Mouse (Mus musculus): ENCODE measurements around the gene Ache. TPM values are rescaled to one million over a fixed set of nuclear protein-coding genes. Genes with fewer than 3 reads are reported as not detected.
A peak's percentile ranks its signal among the peaks of the same experiment; 100 is the strongest.

The Ache gene
- polyA plus RNA-seq, 1 experiment: 57.9 TPM

DNA sequence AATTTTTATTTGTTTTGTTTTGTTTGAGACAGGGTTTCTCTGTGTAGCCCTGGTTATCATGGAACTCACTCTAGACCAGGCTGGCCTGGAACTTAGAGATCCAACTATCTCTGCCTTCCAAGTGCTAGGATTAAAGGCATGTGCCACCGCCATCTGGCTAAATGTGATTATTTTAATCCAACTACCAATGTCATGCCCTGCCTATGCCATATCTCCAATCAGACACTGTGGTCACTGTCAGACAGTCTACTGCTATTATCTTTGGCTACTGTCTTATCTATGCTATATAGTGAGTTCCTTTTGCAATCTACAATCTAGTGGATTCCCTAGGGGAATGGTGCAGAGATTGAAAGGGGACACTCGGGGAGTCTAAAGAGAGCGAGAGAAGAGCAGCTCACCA, 33.7 kb downstream of the Ache start:
- Histone ChIP-seq H3K4me1 (ENCODE audit: control insufficient read depth, insufficient read depth, low read length) (no peaks in the 10 kb centered on the region), H3K27ac (ENCODE audit: insufficient read depth, low read length) (no peak overlapping the region), H3K4me3 (ENCODE audit: insufficient read depth, low read length) (no peak overlapping the region)
- TF ChIP-seq CTCF (IDR thresholded peaks at IDR 0.05; ENCODE audit: extremely low read depth, insufficient read depth, low read length) (no peak), POLR2A (IDR thresholded peaks at IDR 0.05; ENCODE audit: extremely low read depth, insufficient read depth, low read length) (no peak)

DNA sequence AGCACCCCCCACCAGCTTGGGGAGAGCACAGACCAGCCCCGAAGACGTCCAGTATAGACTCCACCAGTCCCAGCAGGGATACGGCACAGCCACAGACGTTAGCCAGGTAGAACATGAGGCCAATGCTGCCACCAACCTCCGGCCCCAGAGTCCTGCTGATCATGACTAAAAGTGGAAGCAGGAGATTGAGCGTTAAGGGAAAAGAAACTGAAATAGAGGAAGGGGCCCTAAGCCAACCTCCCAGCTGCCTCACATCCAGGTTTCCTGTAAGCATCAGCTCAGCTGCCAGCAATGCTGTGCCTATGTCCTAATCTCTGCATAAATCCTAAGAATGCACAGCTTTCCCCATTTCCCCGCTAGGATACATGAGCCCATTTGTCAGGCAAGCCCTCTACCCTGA, 43.6 kb downstream of the Ache start:
- no peak for TF ChIP-seq POLR2A (IDR thresholded peaks at IDR 0.05; ENCODE audit: extremely low read depth, insufficient read depth, low read length)
- TF ChIP-seq CTCF (IDR thresholded peaks at IDR 0.05; ENCODE audit: extremely low read depth, insufficient read depth, low read length): no peak
- Histone ChIP-seq H3K4me1 (ENCODE audit: control insufficient read depth, insufficient read depth, low read length) (peaks cover 2% of the 10 kb centered on the region; the same call in 1 of the 2 replicates), H3K27ac (ENCODE audit: insufficient read depth, low read length) (no peak overlapping the region), H3K4me3 (ENCODE audit: insufficient read depth, low read length) (no peak overlapping the region)

DNA sequence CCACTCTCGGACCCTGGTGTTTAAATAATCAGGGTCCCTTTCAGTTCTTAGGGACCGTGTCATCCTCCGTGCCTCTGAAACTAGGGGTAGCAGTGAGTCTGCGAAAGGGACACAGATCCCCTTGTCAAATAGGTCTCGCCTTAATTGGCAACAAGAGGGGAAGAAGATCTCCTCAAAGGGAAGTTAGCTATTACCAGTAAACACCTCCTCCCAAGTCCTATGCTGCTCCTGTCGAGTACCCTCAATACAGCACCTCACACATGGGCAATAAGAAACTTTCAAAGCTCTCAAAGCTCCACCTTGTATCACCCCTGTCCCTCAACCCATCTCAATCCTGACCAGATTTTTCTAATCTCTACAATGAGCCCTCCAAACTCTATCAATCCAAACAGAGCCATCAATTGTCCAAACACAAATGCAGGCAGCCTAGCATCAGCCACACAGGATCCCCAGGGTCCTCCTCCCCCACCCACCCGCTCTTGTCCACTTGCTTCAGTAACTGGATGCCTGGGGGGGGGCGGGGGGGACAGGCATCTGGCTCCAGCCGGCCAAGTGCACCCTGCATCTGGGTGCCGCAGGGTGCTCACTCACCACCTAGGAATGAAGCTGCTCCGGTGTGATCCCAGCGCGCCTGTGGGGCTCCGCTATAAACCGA, 45.7 kb downstream of the Ache start:
- no peak overlapping the region for H3K27ac ChIP-seq (ENCODE audit: insufficient read depth, low read length)
- TF ChIP-seq CTCF (IDR thresholded peaks at IDR 0.05; ENCODE audit: extremely low read depth, insufficient read depth, low read length): no peak
- no peak for TF ChIP-seq POLR2A (IDR thresholded peaks at IDR 0.05; ENCODE audit: extremely low read depth, insufficient read depth, low read length)

DNA sequence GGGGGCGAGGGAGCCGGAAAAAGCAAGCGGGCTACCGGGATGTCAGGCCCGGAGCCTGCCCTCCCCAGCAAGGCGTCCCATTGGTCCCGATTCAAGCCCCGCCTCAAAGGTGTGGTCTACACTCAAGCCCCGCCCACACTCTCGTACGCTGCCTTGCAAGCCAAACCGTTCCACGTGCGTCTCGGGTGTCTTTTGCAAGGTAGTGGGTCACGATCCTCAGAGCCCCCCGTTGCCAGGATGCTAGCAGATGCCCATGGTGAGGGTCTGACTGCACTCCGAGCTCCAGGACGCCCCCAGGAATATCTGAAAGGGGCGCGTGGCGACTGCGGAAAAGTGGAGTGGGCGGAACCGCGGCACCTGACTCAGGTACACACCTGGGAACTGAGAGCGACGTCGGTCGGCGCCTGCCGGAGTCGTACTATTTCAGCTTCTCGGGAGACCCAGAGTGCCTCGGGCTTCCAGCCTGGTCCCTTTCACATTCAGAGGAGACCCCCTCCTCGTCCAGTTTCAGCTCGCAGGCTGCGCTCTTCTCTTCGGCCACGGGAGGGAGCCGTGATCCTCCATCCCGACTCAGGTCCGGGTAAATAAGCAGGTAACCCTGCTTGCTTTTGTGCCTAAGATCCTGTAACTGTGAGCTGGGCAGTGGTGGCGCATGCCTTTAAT, 46.3 kb downstream of the Ache start, which contains the start of gene Slc12a9:
Slc12a9 (minus strand) TSS at position 86 of the 663 bp plus-strand sequence.
- Histone ChIP-seq H3K4me3 (ENCODE audit: insufficient read depth, low read length) (peak within 1 kb of the TSS; percentile 47), H3K4me1 (ENCODE audit: control insufficient read depth, insufficient read depth, low read length) (peaks cover 2% of the 10 kb centered on the region; the same call in 1 of the 2 replicates), H3K27ac (ENCODE audit: insufficient read depth, low read length) (no peak within 1 kb of the TSS)
- TF ChIP-seq CTCF (IDR thresholded peaks at IDR 0.05; ENCODE audit: extremely low read depth, insufficient read depth, low read length) (peak; percentile 73), POLR2A (IDR thresholded peaks at IDR 0.05; ENCODE audit: extremely low read depth, insufficient read depth, low read length) (0 out of 2 replicates have a peak, but pooled peaks have one; percentile 51)

More for the DNA sequence above, 45.7 kb downstream of the Ache start:
- Histone ChIP-seq H3K4me3 (ENCODE audit: insufficient read depth, low read length) (peak overlapping the region; percentile 47), H3K4me1 (ENCODE audit: control insufficient read depth, insufficient read depth, low read length) (peaks cover 2% of the 10 kb centered on the region; the same call in 1 of the 2 replicates)

DNA sequence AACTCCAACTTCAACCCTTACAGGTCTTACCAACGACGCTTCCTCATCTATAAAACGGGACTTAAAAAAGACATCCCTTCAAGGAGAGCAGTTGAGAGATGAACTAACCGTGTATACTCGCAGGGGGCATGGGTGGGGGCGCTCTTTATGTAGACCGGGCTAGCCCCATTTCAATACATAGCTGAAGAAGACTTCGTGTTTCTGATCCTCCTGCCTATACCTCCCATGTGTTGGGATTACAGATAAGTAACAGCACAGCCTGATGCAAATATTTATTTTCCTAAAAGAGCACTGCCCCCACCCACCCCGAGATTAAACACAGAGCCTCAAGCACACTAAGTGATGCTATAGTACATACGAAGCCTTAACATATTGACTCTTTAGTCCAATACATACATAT, 47.0 kb downstream of the Ache start:
- peaks cover 2% of the 10 kb centered on the region; the same call in 1 of the 2 replicates for H3K4me1 ChIP-seq (ENCODE audit: control insufficient read depth, insufficient read depth, low read length)
- peak overlapping the region; percentile 47; the same call in 1 of the 2 replicates for H3K4me3 ChIP-seq (ENCODE audit: insufficient read depth, low read length)
- no peak for TF ChIP-seq POLR2A (IDR thresholded peaks at IDR 0.05; ENCODE audit: extremely low read depth, insufficient read depth, low read length)
- TF ChIP-seq CTCF (IDR thresholded peaks at IDR 0.05; ENCODE audit: extremely low read depth, insufficient read depth, low read length): no peak
- H3K27ac ChIP-seq (ENCODE audit: insufficient read depth, low read length): no peak overlapping the region

DNA sequence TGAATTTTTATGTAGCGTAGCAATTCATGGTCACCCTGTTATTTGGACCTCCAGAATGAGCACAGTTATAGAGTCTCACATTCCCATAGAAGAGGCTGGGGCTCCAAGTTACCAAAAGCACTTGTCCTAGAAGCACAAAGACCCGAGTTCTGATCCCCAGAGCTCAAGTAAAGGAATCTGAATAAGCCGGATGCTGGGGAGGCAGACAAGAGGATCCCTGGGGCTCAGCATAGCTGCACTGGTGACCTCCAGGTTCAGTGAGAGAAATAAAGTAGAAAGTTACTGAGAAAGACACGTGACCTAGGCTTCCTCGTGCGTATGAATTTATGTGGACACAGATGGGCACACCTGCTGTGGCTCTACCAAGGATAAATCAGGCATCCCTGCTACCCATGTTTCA, 47.7 kb downstream of the Ache start:
- H3K4me1 ChIP-seq (ENCODE audit: control insufficient read depth, insufficient read depth, low read length): peaks cover 2% of the 10 kb centered on the region; the same call in 1 of the 2 replicates
- no peak overlapping the region for H3K27ac ChIP-seq (ENCODE audit: insufficient read depth, low read length)
- no peak for TF ChIP-seq CTCF (IDR thresholded peaks at IDR 0.05; ENCODE audit: extremely low read depth, insufficient read depth, low read length)
- TF ChIP-seq POLR2A (IDR thresholded peaks at IDR 0.05; ENCODE audit: extremely low read depth, insufficient read depth, low read length): no peak
- no peak overlapping the region for H3K4me3 ChIP-seq (ENCODE audit: insufficient read depth, low read length)

DNA sequence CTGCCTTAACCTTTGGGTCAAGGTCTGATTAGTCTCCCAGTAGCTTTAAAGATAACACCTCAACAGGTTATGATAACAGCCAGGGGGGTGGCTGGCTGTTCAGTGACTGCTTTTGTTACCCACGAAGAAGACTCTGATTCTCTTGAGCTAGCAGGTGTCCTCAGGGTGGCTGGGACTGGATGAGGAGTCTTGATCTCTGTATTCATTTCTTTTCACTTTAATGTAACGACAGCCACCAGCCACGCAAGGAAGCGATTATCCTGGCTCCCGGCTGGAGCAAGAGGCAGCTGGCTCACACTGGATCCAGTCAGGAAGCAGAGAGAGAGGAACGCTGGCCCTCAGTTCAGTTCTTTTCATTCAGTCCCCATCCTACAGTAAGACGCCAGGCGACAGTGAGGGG, 49.9 kb downstream of the Ache start:
- H3K4me3 ChIP-seq (ENCODE audit: insufficient read depth, low read length): no peak overlapping the region
- TF ChIP-seq POLR2A (IDR thresholded peaks at IDR 0.05; ENCODE audit: extremely low read depth, insufficient read depth, low read length): no peak
- TF ChIP-seq CTCF (IDR thresholded peaks at IDR 0.05; ENCODE audit: extremely low read depth, insufficient read depth, low read length): no peak
- no peak overlapping the region for H3K27ac ChIP-seq (ENCODE audit: insufficient read depth, low read length)
- peaks cover 2% of the 10 kb centered on the region; the same call in 1 of the 2 replicates for H3K4me1 ChIP-seq (ENCODE audit: control insufficient read depth, insufficient read depth, low read length)

DNA sequence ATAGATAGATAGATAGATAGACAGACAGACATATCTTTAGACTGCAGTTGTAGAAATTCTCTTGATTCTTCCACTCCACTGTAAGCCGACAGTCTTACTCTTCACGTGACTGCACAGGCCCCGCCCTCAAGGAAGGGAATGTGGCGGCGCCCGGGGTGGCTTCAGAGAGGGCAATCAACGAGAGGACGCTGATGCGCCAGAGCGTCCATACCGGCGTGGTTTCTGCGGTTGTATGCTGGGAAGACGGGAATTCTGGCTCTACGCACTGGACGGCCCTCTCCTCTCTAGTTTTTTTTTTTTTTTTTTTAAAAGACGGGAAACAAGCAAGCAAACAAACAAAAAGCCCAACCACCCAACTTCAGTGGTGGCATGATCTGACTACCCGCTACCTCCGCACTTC, 50.9 kb downstream of the Ache start:
- Histone ChIP-seq H3K27ac (ENCODE audit: insufficient read depth, low read length) (peak overlapping the region; percentile 14; the same call in 1 of the 2 replicates), H3K4me3 (ENCODE audit: insufficient read depth, low read length) (peak overlapping the region; percentile 61), H3K4me1 (ENCODE audit: control insufficient read depth, insufficient read depth, low read length) (no peaks in the 10 kb centered on the region)
- TF ChIP-seq POLR2A (IDR thresholded peaks at IDR 0.05; ENCODE audit: extremely low read depth, insufficient read depth, low read length) (peak; percentile 73), CTCF (IDR thresholded peaks at IDR 0.05; ENCODE audit: extremely low read depth, insufficient read depth, low read length) (no peak)

DNA sequence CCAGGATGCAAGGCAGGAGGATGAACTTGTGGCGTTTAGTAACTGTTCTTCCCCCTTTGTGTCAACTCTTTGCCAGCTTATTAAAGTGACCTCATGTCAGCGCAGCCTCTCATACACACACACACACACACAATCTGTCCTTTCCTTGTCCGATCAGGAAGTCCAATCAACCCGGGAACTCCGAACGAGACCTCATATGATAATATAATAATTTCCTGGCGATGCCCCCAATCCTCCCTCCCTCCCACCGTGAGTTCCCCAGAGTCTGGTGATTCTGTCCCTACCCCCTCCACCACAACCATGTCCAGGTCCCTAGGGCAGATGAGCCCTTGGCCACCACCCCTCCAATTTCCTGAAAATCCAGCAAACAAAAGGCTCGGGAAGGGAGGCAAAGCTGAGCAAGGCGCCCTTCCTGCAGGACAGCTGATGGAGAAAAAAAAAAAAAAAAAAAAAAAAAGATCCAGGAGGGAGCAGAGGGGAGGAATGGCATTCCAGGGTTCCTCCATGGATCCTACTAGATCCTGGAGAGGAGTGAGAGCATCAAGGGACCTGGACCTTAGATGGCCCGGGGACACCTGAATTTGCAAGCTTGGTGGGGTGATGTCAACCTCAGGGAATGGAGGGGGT, 51.5 kb downstream of the Ache start:
- Histone ChIP-seq H3K27ac (ENCODE audit: insufficient read depth, low read length) (peak overlapping the region; percentile 14; the same call in 1 of the 2 replicates), H3K4me3 (ENCODE audit: insufficient read depth, low read length) (peak overlapping the region; percentile 61), H3K4me1 (ENCODE audit: control insufficient read depth, insufficient read depth, low read length) (no peaks in the 10 kb centered on the region)
- TF ChIP-seq CTCF (IDR thresholded peaks at IDR 0.05; ENCODE audit: extremely low read depth, insufficient read depth, low read length): no peak
- TF ChIP-seq POLR2A (IDR thresholded peaks at IDR 0.05; ENCODE audit: extremely low read depth, insufficient read depth, low read length): no peak

Measured in cortical plate, adult 2 months (tissue).